Mouse (Mus musculus) megakaryocyte, embryonic 14.5 days (primary cell): ENCODE measurements around the gene Ppp3ca.

Source experiments
- FLI1 ChIP-seq: IDR thresholded peaks from 2 replicates; pipeline ENCODE4 v1.6.1; 2012; ENCODE audit warnings: low read length, inconsistent platforms, mixed read lengths
- GATA1 ChIP-seq: IDR thresholded peaks from 3 replicates; pipeline ENCODE4 v1.6.1; 2012; ENCODE audit warnings: mixed read lengths, low read length, inconsistent platforms, borderline replicate concordance

GRCm38 (mm10) chr3:136871772-136872532 is 202.0 kb downstream of the Ppp3ca start:
- TF ChIP-seq GATA1 = no peak
- TF ChIP-seq FLI1 = no peak
